8 mouse cellular contexts compared by ENCODE assay signal in genomic region chr15:94628463-94628829, GRCm38 (mm10). TPM values are rescaled to one million over a fixed set of nuclear protein-coding genes. Genes with fewer than 3 reads are reported as not detected.
DNase-seq lines count a peak whose midpoint lies in the region; ATAC-seq and TF ChIP-seq lines count a peak whose summit lies in the region.

No protein-coding gene starts in this region.

- peak overlapping the region; percentile 84 for H3K4me3 ChIP-seq in gastrocnemius, adult 2 months
- H3K4me3 ChIP-seq in CH12.LX (replicated peaks in 1 of 3; ENCODE audit: low read depth in 2 of 3, low read length in 2 of 3, poor library complexity in 1 of 3), result peak overlapping the region in 1 of 3 experiments; percentile 62
- peak overlapping the region; percentile 68 for H3K4me3 ChIP-seq in forebrain, postnatal 0 days (ENCODE audit: low read depth, low read length)
- no peak overlapping the region for H3K4me3 ChIP-seq in liver, embryonic 15.5 days (replicated peaks)

- no peak overlapping the region for H3K9ac ChIP-seq in CH12.LX (ENCODE audit: insufficient read depth, low read depth)
- peak overlapping the region; percentile 77 for H3K9ac ChIP-seq in forebrain, postnatal 0 days
- H3K9ac ChIP-seq in liver, embryonic 15.5 days, result no peak overlapping the region

- in situ Hi-C loops in CH12.LX (cut with MboI; ENCODE audit: low pct_ligation_motif_present, low pct_unique_long_range_greater_than_20kb, low sequenced_read_pairs), result no loop called here

- TF ChIP-seq POLR2A in CH12.LX (IDR thresholded peaks at IDR 0.05; ENCODE audit: low read depth, low read length), result no peak

- H3K9me3 ChIP-seq in CH12.LX (replicated peaks; ENCODE audit: low read length), result no peaks in the 10 kb centered on the region
- H3K9me3 ChIP-seq in forebrain, postnatal 0 days (ENCODE audit: low read length), result no peaks in the 10 kb centered on the region
- H3K9me3 ChIP-seq in liver, embryonic 15.5 days (replicated peaks), result no peaks in the 10 kb centered on the region

- no peaks in the 10 kb centered on the region for H3K36me3 ChIP-seq in CH12.LX (replicated peaks in 1 of 2; ENCODE audit: control insufficient read depth in 1 of 2, insufficient read depth in 1 of 2, low read length in 1 of 2)
- no peaks in the 10 kb centered on the region for H3K36me3 ChIP-seq in forebrain, postnatal 0 days (ENCODE audit: insufficient read depth)
- no peaks in the 10 kb centered on the region for H3K36me3 ChIP-seq in liver, embryonic 15.5 days (replicated peaks)

- ATAC-seq in forebrain, postnatal 0 days, result peak; percentile 25; the same call in 1 of the 2 replicates
- ATAC-seq in liver, embryonic 15.5 days (ENCODE audit: insufficient read depth), result no peak

- WGBS in forebrain, postnatal 0 days, result 47% methylated on average over 2 of the region's 2 CpGs
- WGBS in liver, embryonic 15.5 days (ENCODE audit: insufficient replicate concordance), result 42% methylated on average over 2 of the region's 2 CpGs

- peak overlapping the region; percentile 48 for H3K4me2 ChIP-seq in CH12.LX (ENCODE audit: insufficient read depth, low read depth, poor library complexity, severe bottlenecking)
- peak overlapping the region; percentile 97 for H3K4me2 ChIP-seq in forebrain, postnatal 0 days (ENCODE audit: low read depth)
- H3K4me2 ChIP-seq in liver, embryonic 15.5 days, result peak overlapping the region; percentile 69

- TF ChIP-seq EP300 in CH12.LX (IDR thresholded peaks at IDR 0.05; ENCODE audit: low read length), result no peak

- dilution Hi-C loops in CH12.LX (cut with MboI; ENCODE audit: extremely low pct_ligation_motif_present, extremely low pct_unique_long_range_greater_than_20kb, low sequenced_read_pairs), result no loop called here

- H3K27me3 ChIP-seq in CH12.LX (replicated peaks), result peaks cover 20% of the 10 kb centered on the region
- H3K27me3 ChIP-seq in forebrain, postnatal 0 days (ENCODE audit: insufficient read depth, low read length), result 0 out of 2 replicates have a peak, but pooled peaks cover 3% of the 10 kb centered on the region
- H3K27me3 ChIP-seq in liver, embryonic 15.5 days, result peaks cover 49% of the 10 kb centered on the region

- H3K4me1 ChIP-seq in CH12.LX (ENCODE audit: control insufficient read depth in 1 of 2, insufficient read depth in 2 of 2), result no peaks in the 10 kb centered on the region
- no peaks in the 10 kb centered on the region for H3K4me1 ChIP-seq in forebrain, postnatal 0 days (ENCODE audit: insufficient read depth)
- H3K4me1 ChIP-seq in liver, embryonic 15.5 days (replicated peaks), result no peaks in the 10 kb centered on the region

- no peak for TF ChIP-seq RAD21 in CH12.LX (IDR thresholded peaks at IDR 0.05; ENCODE audit: low read depth, low read length)

- no peak for TF ChIP-seq CTCF in gastrocnemius, adult 2 months (IDR thresholded peaks at IDR 0.05)
- TF ChIP-seq CTCF in CH12.LX (conservative IDR thresholded peaks at IDR 0.05 in 1 of 2, IDR thresholded peaks at IDR 0.05 in 1 of 2; ENCODE audit: low read depth in 2 of 2, low read length in 2 of 2), result no peak
- TF ChIP-seq CTCF in forebrain, postnatal 0 days (IDR thresholded peaks at IDR 0.05; ENCODE audit: low read depth), result no peak

- H3K79me2 ChIP-seq in CH12.LX (replicated peaks; ENCODE audit: control insufficient read depth, extremely low read depth, insufficient read depth, poor library complexity, severe bottlenecking), result no peaks in the 10 kb centered on the region

- intact Hi-C loops in gastrocnemius, adult 2 months (cut with DNase I), result loop anchor here (5.0 kb wide), 1 partner anchor 34 kb away; no protein-coding TSS in a partner anchor
- intact Hi-C loops in left cerebral cortex, postnatal 4 days (cut with DNase I), result no loop called here

- no peak for DNase-seq in gastrocnemius, adult 2 months
- DNase-seq in gastrocnemius, postnatal 10 days, result no peak
- DNase-seq in CH12.LX (ENCODE audit: extremely low read depth), result no peak
- no peak for DNase-seq in forebrain, postnatal 0 days
- DNase-seq in adrenal gland, postnatal 36 days, result no peak
- no peak for DNase-seq in frontal cortex, postnatal 36 days (ENCODE audit: low spot score in 2 of 2)
- no peak for DNase-seq in left cerebral cortex, postnatal 4 days

- 0 out of 2 replicates have a peak overlapping the region, but pooled peaks have one; percentile 90 for H3K27ac ChIP-seq in gastrocnemius, adult 2 months
- no peak overlapping the region for H3K27ac ChIP-seq in CH12.LX (ENCODE audit: insufficient read depth, low read depth)
- no peak overlapping the region for H3K27ac ChIP-seq in forebrain, postnatal 0 days (ENCODE audit: low read depth, low read length)
- H3K27ac ChIP-seq in liver, embryonic 15.5 days (replicated peaks), result no peak overlapping the region

TF ChIP-seq in CH12.LX, 34 proteins besides CTCF, POLR2A, EP300 and RAD21:
- TF ChIP-seq ZKSCAN1 (IDR thresholded peaks at IDR 0.05; ENCODE audit: borderline replicate concordance, low read depth, low read length) (no peak), MEF2A (IDR thresholded peaks at IDR 0.05; ENCODE audit: borderline replicate concordance, low read depth, low read length) (no peak), MAZ (IDR thresholded peaks at IDR 0.05; ENCODE audit: low read depth, low read length) (no peak), SMC3 (IDR thresholded peaks at IDR 0.05; ENCODE audit: low read depth, low read length) (no peak), CHD2 (IDR thresholded peaks at IDR 0.05; ENCODE audit: low read length) (no peak), POLR2AphosphoS2 (IDR thresholded peaks at IDR 0.05; ENCODE audit: low read depth, low read length) (no peak), UBTF (IDR thresholded peaks at IDR 0.05; ENCODE audit: low read depth, low read length) (no peak)
TF ChIP-seq in CH12.LX: peak in this region for 0.

RNA-seq across cellular contexts. Expression of gene Tmem117, which starts 0.6 kb away (rescaled TPM):
- total RNA-seq in gastrocnemius, adult 2 months (2021), result 10 to 100 TPM; 16.9 to 19.2 TPM
- total RNA-seq in gastrocnemius, postnatal 10 days (2021), result 10 to 100 TPM; 30.8 to 31.1 TPM
- total RNA-seq in CH12.LX (2012; rRNA removed) (not detected in 2 replicates), CH12.LX (2014; rRNA removed) (not detected in 2 replicates)
- not detected in 2 replicates for polyA plus RNA-seq in CH12.LX (2012; ENCODE audit: insufficient read length, low read depth)
- 13.8 and 15.2 TPM in 2 replicates for total RNA-seq in forebrain, postnatal 0 days (2014; rRNA removed)
- polyA plus RNA-seq in forebrain, postnatal 0 days (2015; fragmentation: Nextera tagmentation; extraction: Ambion mirVana), result 7.6 and 11.6 TPM in 2 replicates
- polyA plus RNA-seq in liver, embryonic 15.5 days (2015; fragmentation: Nextera tagmentation; extraction: Ambion mirVana), result 0.18 and 0.30 TPM in 2 replicates
- total RNA-seq in adrenal gland, postnatal 36 days (2021), result 1 to 10 TPM; 4.2 to 5.1 TPM
- total RNA-seq in left cerebral cortex, postnatal 4 days (2021), result 1 to 10 TPM; 9.5 to 9.9 TPM

RNA-seq across cellular contexts. Expression of gene Twf1, which starts 38.8 kb away (rescaled TPM):
- 10 to 100 TPM in 1 of 2 experiments, 1 to 10 TPM in 1; 9.5 to 10.0 TPM for total RNA-seq in gastrocnemius, adult 2 months (2021)
- 10 to 100 TPM; 20.0 to 23.6 TPM for total RNA-seq in gastrocnemius, postnatal 10 days (2021)
- total RNA-seq in CH12.LX (2012; rRNA removed), result 10.4 and 13.0 TPM in 2 replicates
- total RNA-seq in CH12.LX (2014; rRNA removed), result 33.4 and 37.0 TPM in 2 replicates
- polyA plus RNA-seq in CH12.LX (2012; ENCODE audit: insufficient read length, low read depth), result 24.7 and 30.1 TPM in 2 replicates
- total RNA-seq in forebrain, postnatal 0 days (2014; rRNA removed), result 47.9 and 50.0 TPM in 2 replicates
- polyA plus RNA-seq in forebrain, postnatal 0 days (2015; fragmentation: Nextera tagmentation; extraction: Ambion mirVana), result 64.4 and 74.9 TPM in 2 replicates
- polyA plus RNA-seq in liver, embryonic 15.5 days (2015; fragmentation: Nextera tagmentation; extraction: Ambion mirVana), result 25.5 and 26.0 TPM in 2 replicates
- total RNA-seq in adrenal gland, postnatal 36 days (2021), result 10 to 100 TPM; 92.6 to 95.1 TPM
- total RNA-seq in left cerebral cortex, postnatal 4 days (2021), result 10 to 100 TPM; 51.4 to 52.5 TPM

Comparison
In these comparisons a context has a peak if more than half of its experiments do, and no peak if none do; other contexts are left out.
1. RNA of gene Tmem117, which starts 0.6 kb away (total RNA-seq): 30.8 to 31.1 TPM in gastrocnemius, postnatal 10 days, 16.9 to 19.2 TPM in gastrocnemius, adult 2 months, 13.8 to 15.2 TPM in forebrain, postnatal 0 days, 9.5 to 9.9 TPM in left cerebral cortex, postnatal 4 days and 4.2 to 5.1 TPM in adrenal gland, postnatal 36 days; not detected in CH12.LX; every median in the first group is over 4 times any median in the second.
2. Peak in every context shown above with its lines, with median percentiles within 50 percentile points of each other: H3K4me2 ChIP-seq.